Mouse (Mus musculus): ENCODE results near the gene Sult2b1. TPM values are rescaled to one million over a fixed set of nuclear protein-coding genes. Genes with fewer than 3 reads are reported as not detected.

Gene Sult2b1
- total RNA-seq, 2 experiments from 2014 or later, result not detected

- no peak for DNase-seq
- intact Hi-C loops (cut with DNase I; ENCODE audit: low total_unique reads), result no loop called here
Measured at GRCm38 (mm10) chr7:45782271-45782670, 2.2 kb downstream of the Sult2b1 start.

GRCm38 (mm10) chr7:45779081-45779641 is 5.3 kb downstream of the Sult2b1 start:
- DNase-seq, result no peak
- intact Hi-C loops (cut with DNase I; ENCODE audit: low total_unique reads), result no loop called here

- no peak for DNase-seq
- intact Hi-C loops (cut with DNase I; ENCODE audit: low total_unique reads), result no loop called here
Measured at GRCm38 (mm10) chr7:45775237-45775636, 9.2 kb downstream of the Sult2b1 start.

GRCm38 (mm10) chr7:45771101-45771500 is 13.4 kb downstream of the Sult2b1 start:
- intact Hi-C loops (cut with DNase I; ENCODE audit: low total_unique reads), result no loop called here
- no peak for DNase-seq

- DNase-seq, result no peak
- intact Hi-C loops (cut with DNase I; ENCODE audit: low total_unique reads), result no loop called here
Measured at GRCm38 (mm10) chr7:45770427-45771082, 13.9 kb downstream of the Sult2b1 start.

- intact Hi-C loops (cut with DNase I; ENCODE audit: low total_unique reads), result no loop called here
- DNase-seq, result no peak
Measured at GRCm38 (mm10) chr7:45767500-45767899, 17.0 kb downstream of the Sult2b1 start.

GRCm38 (mm10) chr7:45766764-45767163 is 17.7 kb downstream of the Sult2b1 start:
- no peak for DNase-seq
- intact Hi-C loops (cut with DNase I; ENCODE audit: low total_unique reads), result no loop called here

GRCm38 (mm10) chr7:45765995-45766394 is 18.5 kb downstream of the Sult2b1 start:
- intact Hi-C loops (cut with DNase I; ENCODE audit: low total_unique reads), result no loop called here
- no peak for DNase-seq

GRCm38 (mm10) chr7:45760151-45760550 is 24.3 kb downstream of the Sult2b1 start:
- intact Hi-C loops (cut with DNase I; ENCODE audit: low total_unique reads), result no loop called here
- DNase-seq, result no peak

- DNase-seq, result no peak
- intact Hi-C loops (cut with DNase I; ENCODE audit: low total_unique reads), result no loop called here
Measured at GRCm38 (mm10) chr7:45759400-45759799, 25.1 kb downstream of the Sult2b1 start.

GRCm38 (mm10) chr7:45755703-45756102 is 28.8 kb downstream of the Sult2b1 start:
- intact Hi-C loops (cut with DNase I; ENCODE audit: low total_unique reads), result no loop called here
- DNase-seq, result no peak

- intact Hi-C loops (cut with DNase I; ENCODE audit: low total_unique reads), result no loop called here
- no peak for DNase-seq
Measured at GRCm38 (mm10) chr7:45750162-45750561, 34.3 kb downstream of the Sult2b1 start.

GRCm38 (mm10) chr7:45749401-45749800 is 35.1 kb downstream of the Sult2b1 start:
- intact Hi-C loops (cut with DNase I; ENCODE audit: low total_unique reads), result no loop called here
- DNase-seq, result no peak

- no peak for DNase-seq
- intact Hi-C loops (cut with DNase I; ENCODE audit: low total_unique reads), result no loop called here
Measured at GRCm38 (mm10) chr7:45748110-45748509, 36.4 kb downstream of the Sult2b1 start.

- DNase-seq, result no peak
Measured at GRCm38 (mm10) chr7:45747450-45747849, 37.0 kb downstream of the Sult2b1 start.

GRCm38 (mm10) chr7:45746518-45746917 is 38.0 kb downstream of the Sult2b1 start:
- intact Hi-C loops (cut with DNase I; ENCODE audit: low total_unique reads), result no loop called here
- DNase-seq, result no peak

More at GRCm38 (mm10) chr7:45747450-45747849, 37.0 kb downstream of the Sult2b1 start:
- intact Hi-C loops (cut with DNase I; ENCODE audit: low total_unique reads), result no loop called here

- peak; percentile 72 for DNase-seq
- intact Hi-C loops (cut with DNase I; ENCODE audit: low total_unique reads), result loop anchor here (2.0 kb wide), 1 partner anchor 50 kb away; no protein-coding TSS in a partner anchor
Measured at GRCm38 (mm10) chr7:45744387-45744786, 40.1 kb downstream of the Sult2b1 start.

GRCm38 (mm10) chr7:45742338-45742737 is 42.1 kb downstream of the Sult2b1 start:
- DNase-seq, result no peak
- intact Hi-C loops (cut with DNase I; ENCODE audit: low total_unique reads), result no loop called here

GRCm38 (mm10) chr7:45741777-45742176 is 42.7 kb downstream of the Sult2b1 start:
- intact Hi-C loops (cut with DNase I; ENCODE audit: low total_unique reads), result no loop called here
- no peak for DNase-seq

- no peak for DNase-seq
- intact Hi-C loops (cut with DNase I; ENCODE audit: low total_unique reads), result no loop called here
Measured at GRCm38 (mm10) chr7:45741308-45741707, 43.2 kb downstream of the Sult2b1 start.

GRCm38 (mm10) chr7:45739820-45740219 is 44.6 kb downstream of the Sult2b1 start:
- DNase-seq, result no peak
- intact Hi-C loops (cut with DNase I; ENCODE audit: low total_unique reads), result loop anchor here (2.0 kb wide), 1 partner anchor 61 kb away; no protein-coding TSS in a partner anchor
